In the genomic region with DNA sequence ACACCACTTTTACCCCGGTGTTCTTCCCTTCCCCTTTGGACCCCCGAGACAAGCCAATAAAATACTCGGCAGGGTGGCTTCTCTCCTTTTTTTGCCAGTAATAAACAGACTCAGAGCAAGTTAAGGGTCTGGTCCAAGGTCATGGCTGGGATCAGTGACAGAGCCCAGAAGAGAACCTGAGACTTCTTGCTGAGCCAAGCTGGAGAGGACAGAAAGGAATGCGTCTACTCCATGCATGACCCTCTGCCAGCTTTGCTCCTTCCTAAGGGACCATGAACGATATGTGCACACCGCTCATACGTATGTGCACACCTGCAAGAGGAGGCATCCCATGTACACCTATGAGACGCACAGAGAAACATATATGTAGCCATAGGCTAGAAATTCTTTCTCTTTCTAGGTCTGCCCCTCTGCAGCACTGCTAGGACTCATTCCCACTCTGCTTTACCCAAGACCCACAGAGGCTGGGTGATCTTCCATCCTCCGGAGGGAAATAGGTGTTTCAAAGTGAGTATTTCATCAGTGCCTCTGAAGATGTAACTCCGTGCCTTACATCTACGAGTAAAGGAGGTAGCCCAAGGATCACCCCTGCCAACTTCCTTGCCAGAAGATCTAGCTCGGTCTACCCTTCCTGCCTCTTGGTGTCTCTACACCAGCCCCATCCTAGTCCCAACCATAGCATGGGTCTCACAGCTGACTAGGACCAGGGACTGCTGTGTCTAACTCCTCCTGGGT, we compare ENCODE assay signal across 8 mouse cellular contexts. TPM values are rescaled to one million over a fixed set of nuclear protein-coding genes. Genes with fewer than 3 reads are reported as not detected.
DNase-seq lines count a peak whose midpoint lies in the region; ATAC-seq and TF ChIP-seq lines count a peak whose summit lies in the region.

No protein-coding gene starts in this region.

- no peak for TF ChIP-seq CTCF in bone marrow macrophage, adult 2 months (IDR thresholded peaks at IDR 0.05; ENCODE audit: low read depth, low read length)

- peak overlapping the region; percentile 67 to 79 for H3K4me3 ChIP-seq in heart, embryonic 14.5 days (ENCODE audit: control insufficient read depth in 1 of 2, insufficient read depth in 1 of 2, low read depth in 1 of 2, low read length in 2 of 2)
- H3K4me3 ChIP-seq in bone marrow macrophage, adult 2 months (ENCODE audit: insufficient read depth, low read length): peak overlapping the region; percentile 66
- H3K4me3 ChIP-seq in hindbrain, embryonic 10.5 days: peak overlapping the region; percentile 68
- peak overlapping the region; percentile 70 for H3K4me3 ChIP-seq in midbrain, embryonic 12.5 days

- no peak overlapping the region for H3K27ac ChIP-seq in heart, embryonic 14.5 days (replicated peaks in 1 of 2; ENCODE audit: control insufficient read depth in 1 of 2, insufficient read depth in 1 of 2, low read depth in 2 of 2, low read length in 2 of 2)
- H3K27ac ChIP-seq in bone marrow macrophage, adult 2 months (ENCODE audit: insufficient read depth, low read depth, low read length): no peak overlapping the region
- peak overlapping the region; percentile 83 for H3K27ac ChIP-seq in hindbrain, embryonic 10.5 days
- H3K27ac ChIP-seq in midbrain, embryonic 12.5 days (replicated peaks): peak overlapping the region; percentile 52

- WGBS in heart, embryonic 14.5 days: 46% methylated on average over 12 of the region's 12 CpGs
- 58% methylated on average over 12 of the region's 12 CpGs for WGBS in hindbrain, embryonic 10.5 days
- 58% methylated on average over 12 of the region's 12 CpGs for WGBS in midbrain, embryonic 12.5 days

- ATAC-seq in heart, embryonic 14.5 days (ENCODE audit: insufficient number of reproducible peaks, insufficient read depth, low FRiP score, low read depth): no peak
- ATAC-seq in midbrain, embryonic 12.5 days (ENCODE audit: low FRiP score, low read depth): no peak

- intact Hi-C loops in heart, postnatal 10 days (cut with DNase I): loop anchor here (5.0 to 10.0 kb wide), 2 partner anchors 176 to 449 kb away; a partner anchor contains a TSS

- no peak for TF ChIP-seq POLR2A in bone marrow macrophage, adult 2 months (IDR thresholded peaks at IDR 0.05; ENCODE audit: borderline replicate concordance, low read depth, low read length)

- H3K4me1 ChIP-seq in heart, embryonic 14.5 days (ENCODE audit: control insufficient read depth in 2 of 2, insufficient read depth in 2 of 2, low read length in 2 of 2): peaks cover 10 to 19% of the 10 kb centered on the region in 2 experiments
- 0 out of 2 replicates have a peak, but pooled peaks cover 7% of the 10 kb centered on the region for H3K4me1 ChIP-seq in bone marrow macrophage, adult 2 months (ENCODE audit: control insufficient read depth, insufficient read depth, low read length)
- H3K4me1 ChIP-seq in hindbrain, embryonic 10.5 days (replicated peaks): peaks cover 40% of the 10 kb centered on the region
- peaks cover 30% of the 10 kb centered on the region for H3K4me1 ChIP-seq in midbrain, embryonic 12.5 days

- DNase-seq in heart, postnatal 10 days: no peak
- DNase-seq in hindbrain, embryonic 10.5 days (ENCODE audit: low spot score): no peak
- no peak for DNase-seq in ovary, postnatal 10 days (ENCODE audit: low spot score)
- DNase-seq in right cerebral cortex, adult 18-20 months: no peak
- DNase-seq in frontal cortex, postnatal 10 days (ENCODE audit: low spot score in 2 of 2): no peak

- no peaks in the 10 kb centered on the region for H3K36me3 ChIP-seq in heart, embryonic 14.5 days (ENCODE audit: control insufficient read depth, insufficient read depth, low read length)
- no peaks in the 10 kb centered on the region for H3K36me3 ChIP-seq in hindbrain, embryonic 10.5 days
- H3K36me3 ChIP-seq in midbrain, embryonic 12.5 days: no peaks in the 10 kb centered on the region

- peak overlapping the region; percentile 87 for H3K4me2 ChIP-seq in heart, embryonic 14.5 days (ENCODE audit: low read length)
- H3K4me2 ChIP-seq in midbrain, embryonic 12.5 days (replicated peaks): peak overlapping the region; percentile 76

- H3K9me3 ChIP-seq in heart, embryonic 14.5 days (ENCODE audit: control insufficient read depth, low read length): no peaks in the 10 kb centered on the region
- no peaks in the 10 kb centered on the region for H3K9me3 ChIP-seq in hindbrain, embryonic 10.5 days
- H3K9me3 ChIP-seq in midbrain, embryonic 12.5 days: no peaks in the 10 kb centered on the region

- peaks cover 3% of the 10 kb centered on the region; the same call in 1 of the 2 replicates for H3K27me3 ChIP-seq in heart, embryonic 14.5 days (ENCODE audit: control insufficient read depth, insufficient read depth, low read length)
- peaks cover 32% of the 10 kb centered on the region for H3K27me3 ChIP-seq in hindbrain, embryonic 10.5 days (ENCODE audit: insufficient read depth, poor library complexity, severe bottlenecking)
- peaks cover 21% of the 10 kb centered on the region for H3K27me3 ChIP-seq in midbrain, embryonic 12.5 days

- H3K9ac ChIP-seq in heart, embryonic 14.5 days (ENCODE audit: low read length): peak overlapping the region; percentile 77
- H3K9ac ChIP-seq in midbrain, embryonic 12.5 days (replicated peaks): peak overlapping the region; percentile 75

RNA-seq across cellular contexts. Expression of a gene that starts 0.7 kb away (rescaled TPM):
- 0.51 and 1.1 TPM in 2 replicates for polyA plus RNA-seq in heart, embryonic 14.5 days (2014; fragmentation: Nextera tagmentation; extraction: Ambion mirVana)
- total RNA-seq in heart, postnatal 10 days (2021): 10 to 100 TPM in 1 of 2 experiments, 1 to 10 TPM in 1; 8.9 to 11.4 TPM
- not detected in 2 replicates for polyA plus RNA-seq in bone marrow macrophage, adult 2 months (2012; ENCODE audit: insufficient read depth, insufficient read length, missing spikeins)
- polyA plus RNA-seq in hindbrain, embryonic 10.5 days (2016; fragmentation: Nextera tagmentation; extraction: Ambion mirVana): 1.4 and 2.6 TPM in 2 replicates
- polyA plus RNA-seq in midbrain, embryonic 12.5 days (2016; fragmentation: Nextera tagmentation; extraction: Ambion mirVana): 3.1 and 4.2 TPM in 2 replicates

RNA-seq across cellular contexts. Expression of a gene that starts 2.9 kb away (rescaled TPM):
- polyA plus RNA-seq in heart, embryonic 14.5 days (2014; fragmentation: Nextera tagmentation; extraction: Ambion mirVana): 13.6 and 14.2 TPM in 2 replicates
- total RNA-seq in heart, postnatal 10 days (2021): 10 to 100 TPM; 16.8 to 17.0 TPM
- polyA plus RNA-seq in bone marrow macrophage, adult 2 months (2012; ENCODE audit: insufficient read depth, insufficient read length, missing spikeins): 14.1 and 15.3 TPM in 2 replicates
- 12.1 and 13.4 TPM in 2 replicates for polyA plus RNA-seq in hindbrain, embryonic 10.5 days (2016; fragmentation: Nextera tagmentation; extraction: Ambion mirVana)
- polyA plus RNA-seq in midbrain, embryonic 12.5 days (2016; fragmentation: Nextera tagmentation; extraction: Ambion mirVana): 13.3 and 14.9 TPM in 2 replicates

RNA-seq across cellular contexts. Expression of a gene that starts 45.3 kb away (rescaled TPM):
- polyA plus RNA-seq in heart, embryonic 14.5 days (2014; fragmentation: Nextera tagmentation; extraction: Ambion mirVana): 14.7 and 14.9 TPM in 2 replicates
- total RNA-seq in heart, postnatal 10 days (2021): 100 to 1,000 TPM; 212 to 269 TPM
- 0.80 and 0.83 TPM in 2 replicates for polyA plus RNA-seq in bone marrow macrophage, adult 2 months (2012; ENCODE audit: insufficient read depth, insufficient read length, missing spikeins)
- 8.8 and 9.7 TPM in 2 replicates for polyA plus RNA-seq in hindbrain, embryonic 10.5 days (2016; fragmentation: Nextera tagmentation; extraction: Ambion mirVana)
- polyA plus RNA-seq in midbrain, embryonic 12.5 days (2016; fragmentation: Nextera tagmentation; extraction: Ambion mirVana): 6.6 and 6.8 TPM in 2 replicates

RNA-seq across cellular contexts. Expression of a gene that starts 51.4 kb away (rescaled TPM):
- 6.4 and 6.5 TPM in 2 replicates for polyA plus RNA-seq in heart, embryonic 14.5 days (2014; fragmentation: Nextera tagmentation; extraction: Ambion mirVana)
- 10 to 100 TPM; 22.1 to 23.3 TPM for total RNA-seq in heart, postnatal 10 days (2021)
- 51.9 and 53.6 TPM in 2 replicates for polyA plus RNA-seq in bone marrow macrophage, adult 2 months (2012; ENCODE audit: insufficient read depth, insufficient read length, missing spikeins)
- polyA plus RNA-seq in hindbrain, embryonic 10.5 days (2016; fragmentation: Nextera tagmentation; extraction: Ambion mirVana): 4.9 and 5.1 TPM in 2 replicates
- 2.6 and 3.4 TPM in 2 replicates for polyA plus RNA-seq in midbrain, embryonic 12.5 days (2016; fragmentation: Nextera tagmentation; extraction: Ambion mirVana)

RNA-seq across cellular contexts. Expression of a gene that starts 58.3 kb away (rescaled TPM):
- 3.0 and 5.6 TPM in 2 replicates for polyA plus RNA-seq in heart, embryonic 14.5 days (2014; fragmentation: Nextera tagmentation; extraction: Ambion mirVana)
- total RNA-seq in heart, postnatal 10 days (2021): 10 to 100 TPM in 1 of 2 experiments, 1 to 10 TPM in 1; 7.3 to 13.2 TPM
- polyA plus RNA-seq in bone marrow macrophage, adult 2 months (2012; ENCODE audit: insufficient read depth, insufficient read length, missing spikeins): not detected in 2 replicates
- polyA plus RNA-seq in hindbrain, embryonic 10.5 days (2016; fragmentation: Nextera tagmentation; extraction: Ambion mirVana): 0.87 and 2.9 TPM in 2 replicates
- 3.7 and 4.1 TPM in 2 replicates for polyA plus RNA-seq in midbrain, embryonic 12.5 days (2016; fragmentation: Nextera tagmentation; extraction: Ambion mirVana)

Comparison
In these comparisons a context has a peak if more than half of its experiments do, and no peak if none do; other contexts are left out.
1. H3K27ac ChIP-seq: peak in hindbrain, embryonic 10.5 days (single experiment) and midbrain, embryonic 12.5 days (single experiment); none in heart, embryonic 14.5 days (0 of 2) and bone marrow macrophage, adult 2 months (single experiment).
2. Peak in every context shown above with its lines, with median percentiles within 50 percentile points of each other: H3K4me3 ChIP-seq.